Mouse (Mus musculus) intestine, embryonic 16.5 days (tissue): ENCODE measurements at regions not wholly inside any gene's neighbourhood (a gene's known extent, or its start where the extent isn't known, plus 50 kb on each side); places are given as distances from the start of the nearest gene placed in this dataset.
A peak's percentile ranks its signal among the peaks of the same experiment; 100 is the strongest.

ENCODE experiments used
- ATAC-seq: fragments of 200-750 bp; cut with Nextera tagmentation; 2 replicates; pipeline ENCODE4 v1.8.0; 2017; ENCODE audit warnings: moderate TSS enrichment, moderate library complexity
- H3K27ac ChIP-seq: fragments of 300-500 bp; sonication (generic); 2 replicates; pipeline ENCODE4 v1.5.1; 2014; ENCODE audit warnings: mild to moderate bottlenecking, low read length
- H3K27me3 ChIP-seq: fragments of 300-500 bp; sonication (generic); replicated peaks from 2 replicates; pipeline ENCODE4 v1.6.1; 2014; ENCODE audit warnings: low read length, control low read depth, mixed read lengths; ENCODE audit not compliant: control insufficient read depth, insufficient read depth
- H3K36me3 ChIP-seq: fragments of 300-500 bp; sonication (generic); 2 replicates; pipeline ENCODE4 v1.6.1; 2014; ENCODE audit warnings: low read length, control low read depth; ENCODE audit not compliant: control insufficient read depth, insufficient read depth
- H3K4me1 ChIP-seq: fragments of 300-500 bp; sonication (generic); 2 replicates; pipeline ENCODE4 v1.6.1; 2014; ENCODE audit warnings: low read length, control low read depth, mixed read lengths; ENCODE audit not compliant: control insufficient read depth, insufficient read depth
- H3K4me2 ChIP-seq: fragments of 300-500 bp; sonication (generic); 2 replicates; pipeline ENCODE4 v1.6.1; 2014; ENCODE audit warnings: low read depth, low read length, control low read depth
- H3K4me3 ChIP-seq: fragments of 300-500 bp; sonication (generic); 2 replicates; pipeline ENCODE4 v1.5.1; 2014; ENCODE audit warnings: mild to moderate bottlenecking, low read length
- H3K9ac ChIP-seq: fragments of 300-500 bp; sonication (generic); 2 replicates; pipeline ENCODE4 v1.6.1; 2014; ENCODE audit warnings: low read depth, low read length
- H3K9me3 ChIP-seq: fragments of 300-500 bp; sonication (generic); 2 replicates; pipeline ENCODE4 v1.6.1; 2016; ENCODE audit warnings: low read length, control low read depth; ENCODE audit not compliant: control insufficient read depth
- WGBS: fragments of 180-500 bp; shearing (Covaris S2); extraction: QIAGEN DNeasy Blood & Tissue Kit; methylation state at CpG from one replicate; pipeline ENCODE4 v1.1.7; 2014; 5-methylcytosine and 5-hydroxymethylcytosine counted together

DNA sequence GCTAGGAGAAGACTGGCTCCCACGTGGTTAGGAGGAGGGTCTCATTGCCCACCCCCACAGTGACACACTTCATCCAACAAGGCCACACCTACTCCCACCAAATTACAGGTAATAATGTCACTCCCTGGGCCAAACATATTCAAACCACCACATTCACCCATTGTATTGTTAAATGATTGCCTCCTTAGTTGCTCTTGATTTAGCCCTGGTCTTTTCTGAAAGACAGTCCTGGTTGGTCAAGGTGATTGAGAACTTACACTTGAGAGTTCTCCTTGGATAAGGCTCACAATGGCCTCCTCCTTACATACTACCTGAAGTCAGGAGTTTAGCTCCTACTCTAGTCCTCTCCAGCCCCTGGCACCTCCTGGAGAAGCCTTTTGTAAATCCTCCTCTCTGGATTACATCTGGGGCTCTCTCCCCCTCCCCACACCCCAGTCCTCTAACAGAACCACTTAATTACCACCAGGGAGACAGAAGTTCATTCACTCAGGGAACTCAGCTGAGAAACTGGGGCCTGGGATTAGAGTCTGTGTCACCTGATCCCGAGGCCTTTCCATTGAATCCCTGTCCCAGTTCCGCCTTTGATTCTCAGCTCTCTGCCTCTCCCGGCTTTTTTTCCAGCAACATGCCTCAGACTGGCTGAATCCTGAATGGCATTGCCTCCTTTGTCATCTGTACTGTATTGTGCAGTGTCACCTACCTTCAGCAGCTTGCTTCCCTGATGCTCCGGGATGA, 122.3 kb upstream of the Tle3 start:
- H3K27ac ChIP-seq, result no peak overlapping the region
- H3K9me3 ChIP-seq, result 0 out of 2 replicates have a peak, but pooled peaks cover 3% of the 10 kb centered on the region
- H3K4me3 ChIP-seq, result no peak overlapping the region
- ATAC-seq, result no peak
- no peaks in the 10 kb centered on the region for H3K4me1 ChIP-seq
- WGBS, result 57% methylated on average over 5 of the region's 5 CpGs
- H3K9ac ChIP-seq, result no peak overlapping the region
- no peaks in the 10 kb centered on the region for H3K36me3 ChIP-seq
- no peaks in the 10 kb centered on the region for H3K27me3 ChIP-seq
- H3K4me2 ChIP-seq, result no peak overlapping the region

DNA sequence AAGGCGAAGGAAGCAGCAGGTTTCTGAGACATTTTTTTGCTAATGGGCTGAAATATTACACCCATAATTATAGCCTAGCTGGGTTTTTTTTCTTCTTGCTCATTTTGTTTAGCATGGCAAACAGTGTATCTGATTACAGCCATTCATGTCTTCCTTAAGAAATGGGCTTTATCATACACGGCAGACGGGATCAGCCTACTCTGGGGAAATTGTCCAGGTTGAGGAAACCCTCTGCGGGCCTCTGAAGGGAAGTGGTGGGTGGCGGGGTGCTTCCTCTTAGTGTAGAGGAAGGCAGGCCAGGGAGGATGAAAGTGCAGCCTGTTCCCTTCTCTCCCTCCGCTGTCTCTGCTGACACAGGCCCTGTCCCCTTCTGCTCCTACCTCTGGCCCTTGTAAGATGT, 120.6 kb upstream of the Tle3 start:
- ATAC-seq, result no peak
- Histone ChIP-seq H3K4me3 (no peak overlapping the region), H3K27ac (no peak overlapping the region), H3K4me2 (no peak overlapping the region), H3K9me3 (no peaks in the 10 kb centered on the region), H3K27me3 (no peaks in the 10 kb centered on the region), H3K4me1 (no peaks in the 10 kb centered on the region), H3K9ac (no peak overlapping the region), H3K36me3 (no peaks in the 10 kb centered on the region)
- 62% methylated on average over 6 of the region's 6 CpGs for WGBS

DNA sequence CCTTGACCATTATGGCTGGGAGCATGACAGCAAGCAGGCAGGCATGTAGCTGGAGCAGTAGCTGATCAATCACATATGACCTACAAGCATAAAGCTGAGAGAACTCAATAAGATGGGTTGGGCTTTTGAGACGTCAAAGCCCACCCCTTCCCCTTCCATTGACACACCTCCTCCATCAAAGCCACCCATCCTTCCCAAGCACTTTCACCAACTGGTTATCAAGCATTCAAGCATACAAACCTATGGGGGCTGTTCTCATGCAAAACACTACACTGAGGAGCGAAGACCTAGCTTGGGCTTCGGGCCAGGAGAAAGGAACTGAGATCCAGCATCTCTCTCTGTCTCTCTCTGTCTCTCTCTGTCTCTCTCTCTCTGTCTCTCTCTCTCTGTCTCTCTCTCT, 118.4 kb upstream of the Tle3 start:
- ATAC-seq, result no peak
- H3K4me3 ChIP-seq, result no peak overlapping the region
- H3K27me3 ChIP-seq, result no peaks in the 10 kb centered on the region
- H3K4me1 ChIP-seq, result peaks cover 2% of the 10 kb centered on the region; the same call in 1 of the 2 replicates
- no peaks in the 10 kb centered on the region for H3K9me3 ChIP-seq
- 76% methylated on average over 3 of the region's 3 CpGs for WGBS
- H3K27ac ChIP-seq, result no peak overlapping the region
- no peaks in the 10 kb centered on the region for H3K36me3 ChIP-seq
- H3K4me2 ChIP-seq, result no peak overlapping the region
- no peak overlapping the region for H3K9ac ChIP-seq

DNA sequence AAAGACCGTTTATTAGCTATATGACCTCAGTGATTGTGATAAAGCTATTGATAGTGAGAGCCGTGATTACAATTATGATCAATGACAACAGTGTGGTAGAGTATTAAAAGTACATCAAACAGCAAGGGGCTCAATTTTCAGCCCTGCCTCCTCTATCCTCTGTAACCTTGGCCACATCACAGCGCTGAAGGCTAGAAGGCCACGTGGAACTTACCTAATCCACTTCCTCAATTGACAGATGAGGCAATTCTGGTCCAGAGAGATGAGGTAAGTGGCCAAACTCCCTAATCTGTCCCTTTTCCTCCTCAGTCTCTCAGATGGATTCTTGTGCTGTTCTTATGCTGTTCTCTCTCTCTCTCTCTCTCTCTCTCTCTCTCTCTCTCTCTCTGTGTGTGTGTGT, 114.7 kb upstream of the Tle3 start:
- Histone ChIP-seq H3K27me3 (no peaks in the 10 kb centered on the region), H3K9me3 (no peaks in the 10 kb centered on the region), H3K4me2 (no peak overlapping the region), H3K9ac (no peak overlapping the region), H3K27ac (no peak overlapping the region), H3K4me3 (no peak overlapping the region), H3K4me1 (peaks cover 9% of the 10 kb centered on the region), H3K36me3 (no peaks in the 10 kb centered on the region)
- ATAC-seq, result no peak
- WGBS, result 38% methylated on average over 4 of the region's 4 CpGs

DNA sequence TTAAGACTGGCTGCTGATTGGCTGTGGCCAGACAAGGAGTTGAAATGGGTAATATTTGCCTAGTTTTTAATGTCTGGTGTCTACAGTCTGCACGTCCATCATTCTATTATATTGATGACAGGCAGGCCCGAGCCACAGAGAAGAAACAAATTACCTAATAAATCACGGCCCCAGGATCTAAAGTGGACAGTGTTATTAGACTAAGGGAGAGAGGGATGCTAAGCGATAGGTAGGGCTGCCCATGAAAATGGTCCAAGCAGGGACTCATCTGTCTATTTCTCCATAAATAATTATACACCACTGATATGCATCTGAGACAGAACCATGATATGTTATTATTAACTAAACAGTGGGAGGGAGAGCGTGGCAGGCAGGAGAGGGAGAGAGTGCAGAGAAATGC, 114.1 kb upstream of the Tle3 start:
- no peak overlapping the region for H3K4me2 ChIP-seq
- H3K9me3 ChIP-seq, result no peaks in the 10 kb centered on the region
- no peak overlapping the region for H3K9ac ChIP-seq
- H3K4me1 ChIP-seq, result peaks cover 9% of the 10 kb centered on the region
- no peak for ATAC-seq
- H3K36me3 ChIP-seq, result no peaks in the 10 kb centered on the region
- no peak overlapping the region for H3K27ac ChIP-seq
- 59% methylated on average over 5 of the region's 5 CpGs for WGBS
- 0 out of 2 replicates have a peak, but pooled peaks cover under 1% of the 10 kb centered on the region for H3K27me3 ChIP-seq
- H3K4me3 ChIP-seq, result no peak overlapping the region

DNA sequence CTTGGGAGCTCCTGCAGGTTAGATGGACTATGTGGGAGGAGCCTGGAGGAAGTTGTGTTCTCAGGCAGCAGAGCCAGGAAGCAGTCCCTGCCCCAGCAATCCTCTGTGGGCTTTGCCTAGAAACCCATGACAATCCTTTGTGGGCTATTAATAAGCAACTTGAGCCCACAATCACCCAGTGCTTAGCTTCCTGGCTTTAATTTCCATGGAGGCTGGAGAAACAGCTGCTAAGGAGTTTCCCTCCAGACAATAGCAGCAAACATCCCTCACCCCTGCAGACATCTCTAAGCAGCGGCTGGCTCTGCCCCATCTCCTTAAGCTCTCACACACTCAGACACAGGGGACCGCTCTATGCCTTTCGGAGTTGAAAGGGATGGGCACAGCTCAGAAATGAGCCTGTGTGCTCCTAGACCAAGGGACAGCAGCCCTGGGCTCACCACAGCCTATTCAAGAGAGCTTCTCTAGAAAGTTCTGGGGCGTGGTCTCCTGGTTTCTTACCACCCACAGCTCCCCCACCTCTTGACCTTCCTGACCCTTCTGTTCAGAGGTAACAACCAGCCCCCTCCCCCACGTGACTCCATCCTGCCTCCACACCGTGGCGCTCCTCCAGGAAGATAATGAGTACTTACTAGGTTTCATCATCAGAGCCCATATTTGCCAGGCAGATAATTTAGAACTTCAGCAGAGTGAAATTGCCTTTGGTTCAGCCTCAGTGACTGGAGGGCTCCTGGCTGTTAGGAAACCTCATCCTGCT, 112.6 kb upstream of the Tle3 start:
- H3K27me3 ChIP-seq, result 0 out of 2 replicates have a peak, but pooled peaks cover 2% of the 10 kb centered on the region
- H3K4me2 ChIP-seq, result no peak overlapping the region
- ATAC-seq, result peak; percentile 34
- H3K36me3 ChIP-seq, result no peaks in the 10 kb centered on the region
- H3K27ac ChIP-seq, result no peak overlapping the region
- no peaks in the 10 kb centered on the region for H3K9me3 ChIP-seq
- peaks cover 9% of the 10 kb centered on the region for H3K4me1 ChIP-seq
- WGBS, result 16% methylated on average over 7 of the region's 7 CpGs
- no peak overlapping the region for H3K4me3 ChIP-seq
- H3K9ac ChIP-seq, result no peak overlapping the region

DNA sequence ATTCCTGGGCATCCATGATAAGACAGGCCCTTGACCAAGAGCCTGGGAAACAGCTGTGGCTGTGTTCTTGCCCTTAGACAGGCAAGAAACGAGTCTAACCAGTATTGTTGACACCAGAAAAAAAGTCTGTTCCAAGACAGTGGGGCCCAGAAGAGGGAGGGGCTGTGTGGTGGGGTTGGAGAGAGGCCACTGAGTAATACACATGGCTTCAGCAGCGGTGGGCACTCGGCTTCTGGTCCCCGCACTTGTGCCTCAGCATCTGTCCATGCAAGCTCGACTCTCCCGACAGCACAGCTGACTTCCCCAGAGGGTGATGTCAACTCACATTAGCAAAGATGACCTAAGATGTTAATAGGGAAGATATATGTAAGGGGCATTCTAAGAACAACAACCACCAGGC, 110.9 kb upstream of the Tle3 start:
- H3K4me1 ChIP-seq, result peaks cover 9% of the 10 kb centered on the region
- WGBS, result 36% methylated on average over 6 of the region's 6 CpGs
- ATAC-seq, result no peak
- no peaks in the 10 kb centered on the region for H3K36me3 ChIP-seq
- H3K9ac ChIP-seq, result no peak overlapping the region
- no peak overlapping the region for H3K4me2 ChIP-seq
- H3K4me3 ChIP-seq, result no peak overlapping the region
- H3K9me3 ChIP-seq, result no peaks in the 10 kb centered on the region
- no peak overlapping the region for H3K27ac ChIP-seq
- H3K27me3 ChIP-seq, result 0 out of 2 replicates have a peak, but pooled peaks cover 2% of the 10 kb centered on the region

DNA sequence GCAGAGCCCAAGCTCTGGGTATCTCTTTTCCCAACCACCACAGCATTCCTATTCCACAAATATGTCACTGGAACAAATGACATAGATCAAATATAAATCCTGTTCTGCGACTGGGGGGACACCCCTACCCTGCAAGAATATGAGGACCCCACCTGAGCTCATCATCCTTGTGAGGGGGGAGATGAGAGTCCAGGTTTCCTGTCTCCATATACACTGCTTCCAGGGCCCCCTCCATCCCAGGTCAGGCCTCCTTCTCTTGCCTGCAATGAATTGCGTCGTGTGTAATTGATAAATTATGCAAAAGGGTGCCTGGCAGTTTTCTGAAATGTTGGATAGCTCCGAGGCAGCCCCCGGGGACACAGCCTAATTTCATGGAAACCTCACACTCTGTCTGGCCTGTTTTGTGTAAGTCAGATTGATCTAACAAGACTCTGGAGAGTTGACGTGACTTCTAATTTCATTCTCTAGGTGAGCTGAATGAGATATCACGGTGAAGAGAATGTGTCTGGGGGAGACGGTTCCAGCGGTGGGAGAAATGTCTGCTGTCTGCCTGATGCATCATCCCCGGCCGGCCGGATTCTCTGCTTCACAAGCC, 110.3 kb upstream of the Tle3 start:
- Histone ChIP-seq H3K4me3 (no peak overlapping the region), H3K36me3 (no peaks in the 10 kb centered on the region), H3K9me3 (no peaks in the 10 kb centered on the region), H3K9ac (no peak overlapping the region), H3K27me3 (0 out of 2 replicates have a peak, but pooled peaks cover 2% of the 10 kb centered on the region), H3K4me1 (peaks cover 9% of the 10 kb centered on the region), H3K4me2 (no peak overlapping the region), H3K27ac (no peak overlapping the region)
- WGBS, result 27% methylated on average over 12 of the region's 12 CpGs
- ATAC-seq, result no peak

DNA sequence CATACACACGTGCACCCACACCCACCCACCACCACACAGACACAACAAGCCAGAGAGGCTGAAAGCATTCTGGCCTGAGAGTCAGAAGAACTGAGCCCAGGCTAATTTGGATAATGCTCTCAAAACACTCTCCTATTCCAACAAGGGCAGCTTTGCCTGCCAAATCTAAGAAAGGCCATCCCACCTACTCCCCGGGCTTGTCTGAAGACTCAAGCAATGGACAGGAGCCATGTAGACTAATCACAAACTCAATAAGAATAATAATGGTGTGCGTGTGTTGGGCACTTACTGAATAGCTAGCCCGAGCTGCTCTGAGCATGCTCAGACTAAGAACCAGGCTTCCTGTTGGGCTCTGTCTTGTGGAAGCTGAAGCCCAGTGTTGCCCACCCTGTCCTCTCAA, 108.8 kb upstream of the Tle3 start:
- H3K4me3 ChIP-seq, result no peak overlapping the region
- no peak overlapping the region for H3K27ac ChIP-seq
- H3K36me3 ChIP-seq, result no peaks in the 10 kb centered on the region
- no peak overlapping the region for H3K4me2 ChIP-seq
- ATAC-seq, result no peak
- H3K27me3 ChIP-seq, result 0 out of 2 replicates have a peak, but pooled peaks cover 2% of the 10 kb centered on the region
- WGBS, result 69% methylated on average over 4 of the region's 4 CpGs
- H3K9ac ChIP-seq, result no peak overlapping the region
- H3K9me3 ChIP-seq, result no peaks in the 10 kb centered on the region
- peaks cover 8% of the 10 kb centered on the region for H3K4me1 ChIP-seq
